Mouse (Mus musculus) liver, adult 2 months (tissue): ENCODE measurements at regions not wholly inside any gene's neighbourhood (a gene's known extent, or its start where the extent isn't known, plus 50 kb on each side); places are given as distances from the start of the nearest gene placed in this dataset.

Source experiments
- CTCF ChIP-seq: fragments of 200-500 bp; IDR thresholded peaks from 2 replicates; pipeline ENCODE4 v1.5.1; 2011; ENCODE audit warnings: low read depth, low read length, control low read depth
- POLR2A ChIP-seq: fragments of 200-500 bp; IDR thresholded peaks from 2 replicates; pipeline ENCODE4 v1.6.1; 2011; ENCODE audit warnings: low read length, control low read depth; ENCODE audit not compliant: insufficient read depth; ENCODE audit errors: extremely low read depth

GRCm38 (mm10) chr5:26187212-26187611, 66.0 kb upstream of the Gm10220 start:
- TF ChIP-seq POLR2A = no peak
- no peak for TF ChIP-seq CTCF
